ENCODE assay signal across 24 mouse cellular contexts in the genomic region with DNA sequence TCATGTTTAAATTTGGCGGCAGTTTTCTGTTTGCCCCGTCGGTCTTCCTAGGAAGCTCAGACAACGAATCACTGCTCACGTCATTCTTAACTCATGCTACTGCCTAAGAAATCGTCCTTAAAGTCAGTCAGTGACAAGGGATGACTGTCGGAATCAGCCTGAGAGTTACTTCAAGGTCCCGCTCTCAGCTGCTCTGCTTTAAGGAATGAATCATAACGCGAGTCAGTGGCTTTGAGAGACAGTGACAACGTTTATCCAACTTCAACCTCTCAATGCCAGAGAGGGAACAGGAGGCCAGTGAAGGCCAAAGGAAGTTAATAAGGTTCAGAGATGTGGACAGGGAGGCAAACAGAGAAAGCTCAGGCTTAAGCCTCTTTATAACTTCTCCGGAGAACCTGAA. TPM values are rescaled to one million over a fixed set of nuclear protein-coding genes. Genes with fewer than 3 reads are reported as not detected.
DNase-seq lines count a peak whose midpoint lies in the region.
"Had no signal": no experiment of that assay in that cellular context is flagged by ENCODE, and none has a peak within 500 bp of the region (broad histone marks: within the 10 kb centered on the region; RNA-seq: fewer than 3 reads in every experiment).

No protein-coding gene starts in this region.

- peak; percentile 69 for DNase-seq in adrenal gland, adult 2 months
- no peak for DNase-seq in adrenal gland, adult 18-20 months (ENCODE audit: low spot score in 2 of 2)
- DNase-seq in 3T3-L1 (ENCODE audit: low read depth, low spot score) (peak; percentile 53), NIH3T3 (ENCODE audit: low read depth) (peak; percentile 17)
- DNase-seq in adrenal gland, postnatal 36 days = peak; percentile 39 to 45
- no peak for DNase-seq in spleen, adult 12 weeks (ENCODE audit: low spot score)
- DNase-seq in lung, postnatal 4 days = no peak
- DNase-seq: cerebellum, adult 18-20 months; cerebellum, adult 9-10 months; cerebellum, postnatal 14 days; forebrain, postnatal 0 days; gastrocnemius, postnatal 10 days; gastrocnemius, postnatal 36 days; heart, postnatal 10 days; heart, postnatal 36 days; kidney, adult 18-20 months; kidney, adult 9 months had no signal

RNA-seq across cellular contexts. Expression of gene Fsip1, which starts 7.8 kb away (rescaled TPM):
- total RNA-seq in adrenal gland, adult 2 months (2021) = under 1 TPM; 0.37 to 0.45 TPM
- polyA plus RNA-seq in adrenal gland, adult 2 months (2012; rRNA removed) = not detected in 2 replicates
- total RNA-seq in adrenal gland, adult 18-20 months (2021) = under 1 TPM in 1 of 2 experiments, not detected in 1; 0.26 TPM
- total RNA-seq in adrenal gland, postnatal 36 days (2021) = under 1 TPM; 0.23 to 0.26 TPM
- total RNA-seq: gastrocnemius, adult 18-20 months; gastrocnemius, postnatal 10 days; gastrocnemius, postnatal 36 days; granulocyte monocyte progenitor cell, adult 5-6 weeks; heart, adult 8-10 months; heart, postnatal 10 days; heart, postnatal 36 days; MEL had no signal
- polyA plus RNA-seq: CD4-positive, CD25-positive, alpha-beta regulatory T cell, adult 4 months; heart, embryonic 12.5 days; inflammation-experienced regulatory T-cells, adult 6 months had no signal

Comparison
In these comparisons a context has a peak if more than half of its experiments do, and no peak if none do; other contexts are left out.
1. DNase-seq: peak in adrenal gland, adult 2 months (single experiment), 3T3-L1 (single experiment), NIH3T3 (single experiment) and adrenal gland, postnatal 36 days (2 of 2); none in adrenal gland, adult 18-20 months (0 of 2), spleen, adult 12 weeks (single experiment) and lung, postnatal 4 days (0 of 2).